Mouse (Mus musculus) liver, postnatal 0 days (tissue): ENCODE data around the gene Plcxd1.

ENCODE experiments used
- CTCF ChIP-seq: sonication (generic); IDR thresholded peaks from 2 replicates; pipeline ENCODE4 v1.5.1; 2016; ENCODE audit warnings: antibody characterized with exemption, low read depth
- EP300 ChIP-seq: IDR thresholded peaks from 2 replicates; pipeline ENCODE4 v1.6.1; 2016; ENCODE audit warnings: antibody characterized with exemption, low read depth, mild to moderate bottlenecking

GRCm38 (mm10) chr5:110091546-110091945, 8.2 kb upstream of the Plcxd1 start:
- TF ChIP-seq EP300 = no peak
- no peak for TF ChIP-seq CTCF
